Mouse (Mus musculus) liver, embryonic 14.5 days (tissue): ENCODE data around the gene Nim1k. TPM values are rescaled to one million over a fixed set of nuclear protein-coding genes. Genes with fewer than 3 reads are reported as not detected.

Experiments used
- ATAC-seq: fragments of 200-750 bp; cut with Nextera tagmentation; 2 replicates; pipeline ENCODE4 v1.8.0; 2017; ENCODE audit warnings: moderate number of reproducible peaks, mild to moderate bottlenecking, moderate library complexity; ENCODE audit not compliant: insufficient read depth
- DNase-seq, 3 experiments: peaks; one replicate each; pipeline ENCODE4 v3.0.0-alpha.2; 2012 to 2013; ENCODE audit warnings: low read depth in 3 of 3, low spot score in 3 of 3
- H3K27ac ChIP-seq: fragments of 300-500 bp; sonication (generic); 2 replicates; pipeline ENCODE4 v1.5.1; 2014; ENCODE audit warnings: moderate library complexity, mild to moderate bottlenecking, control low read depth, inconsistent platforms
- H3K27me3 ChIP-seq: fragments of 300-500 bp; sonication (generic); 2 replicates; pipeline ENCODE4 v1.6.1; 2014; ENCODE audit warnings: mild to moderate bottlenecking, low read length, moderate library complexity; ENCODE audit not compliant: control insufficient read depth, insufficient read depth
- H3K36me3 ChIP-seq: fragments of 300-500 bp; sonication (generic); replicated peaks from 2 replicates; pipeline ENCODE4 v1.6.1; 2014; ENCODE audit warnings: low read depth; ENCODE audit not compliant: control insufficient read depth, insufficient read depth
- H3K4me1 ChIP-seq, 2 experiments: fragments of 200-500 bp in 1 of 2; fragments of 300-500 bp in 1 of 2; sonication (generic) in 1 of 2; replicated peaks; 2 replicates each; pipeline ENCODE4 v1.6.1; 2012 to 2014; ENCODE audit warnings: antibody characterized with exemption in 1 of 2, inconsistent platforms in 1 of 2, low read length in 1 of 2; ENCODE audit not compliant: control insufficient read depth in 2 of 2, insufficient read depth in 2 of 2
- H3K4me2 ChIP-seq: fragments of 300-500 bp; sonication (generic); 2 replicates; pipeline ENCODE4 v1.6.1; 2014; ENCODE audit warnings: low read depth, mild to moderate bottlenecking, control low read depth, moderate library complexity
- H3K4me3 ChIP-seq, 2 experiments: fragments of 200-500 bp in 1 of 2; fragments of 300-500 bp in 1 of 2; sonication (generic) in 1 of 2; 2 replicates each; pipeline ENCODE4 v1.5.1; 2012 to 2014; ENCODE audit warnings: low read depth in 2 of 2, low read length in 2 of 2, mild to moderate bottlenecking in 2 of 2, control low read depth in 1 of 2, inconsistent platforms in 1 of 2, moderate library complexity in 1 of 2; ENCODE audit not compliant: insufficient read depth in 1 of 2
- H3K9ac ChIP-seq: fragments of 300-500 bp; sonication (generic); replicated peaks from 2 replicates; pipeline ENCODE4 v1.6.1; 2014; ENCODE audit warnings: mild to moderate bottlenecking, control low read depth, moderate library complexity
- H3K9me3 ChIP-seq: fragments of 300-500 bp; sonication (generic); 2 replicates; pipeline ENCODE4 v1.6.1; 2016; ENCODE audit warnings: low read length, mixed read lengths; ENCODE audit not compliant: control insufficient read depth
- CTCF ChIP-seq: IDR thresholded peaks from 2 replicates; pipeline ENCODE4 v1.5.1; 2016; ENCODE audit warnings: antibody characterized with exemption, low read depth, control low read depth
- EP300 ChIP-seq: IDR thresholded peaks from 2 replicates; pipeline ENCODE4 v1.6.1; 2016; ENCODE audit warnings: antibody characterized with exemption, low read depth
- WGBS: fragments of 180-500 bp; shearing (Covaris S2); extraction: QIAGEN DNeasy Blood & Tissue Kit; methylation state at CpG from one replicate; pipeline ENCODE4 v1.1.7; 2014; ENCODE audit not compliant: insufficient replicate concordance; 5-methylcytosine and 5-hydroxymethylcytosine counted together
- polyA plus RNA-seq, 2 experiments: library from polyadenylated mRNA; depleted of rRNA in 1 of 2; stranded (reverse) in 1 of 2; unstranded in 1 of 2; fragments of >200 nt; fragmentation: Nextera tagmentation in 1 of 2; extraction: Ambion mirVana in 1 of 2; gene quantifications; 2 replicates each; pipeline versions ENCODE4 v1.2.1 to v1.2.3; 2012 to 2014

The Nim1k gene
- polyA plus RNA-seq, 2 experiments, result 0.02 to 0.13 TPM

- no peaks in the 10 kb centered on the region for H3K9me3 ChIP-seq
- H3K9ac ChIP-seq, result peak within 1 kb of the TSS; percentile 98
- H3K27me3 ChIP-seq, result no peaks in the 10 kb centered on the region
- peak within 1 kb of the TSS; percentile 98 for H3K4me2 ChIP-seq
- under 1% methylated on average over 80 of the region's 86 CpGs for WGBS
- H3K4me3 ChIP-seq, result peak within 1 kb of the TSS; percentile 92 to 95
- peak; percentile 82 to 84 (median 83) for DNase-seq
- TF ChIP-seq CTCF (no peak), EP300 (no peak)
- H3K36me3 ChIP-seq, result peaks cover 20% of the 10 kb centered on the region
- ATAC-seq, result peak; percentile 96
- H3K27ac ChIP-seq, result peak within 1 kb of the TSS; percentile 61
- peaks cover 8 to 11% of the 10 kb centered on the region in 2 experiments for H3K4me1 ChIP-seq
Observed at GRCm38 (mm10) chr13:119790761-119791579, 35.3 kb upstream of the Nim1k start, which contains the start of gene Zfp131. Gene Zfp131, minus strand, starts transcription at chr13:119790889.

GRCm38 (mm10) chr13:119789851-119790717 is 34.4 kb upstream of the Nim1k start:
- H3K9ac ChIP-seq, result peak overlapping the region; percentile 98
- H3K27ac ChIP-seq, result peak overlapping the region; percentile 61
- TF ChIP-seq CTCF, result no peak
- TF ChIP-seq EP300, result no peak
- H3K4me3 ChIP-seq, result peak overlapping the region; percentile 92 to 95
- no peaks in the 10 kb centered on the region for H3K27me3 ChIP-seq
- peaks cover 27% of the 10 kb centered on the region for H3K36me3 ChIP-seq
- ATAC-seq, result peak; percentile 61
- WGBS, result under 1% methylated on average over 51 of the region's 66 CpGs
- DNase-seq, result peak; percentile 25 to 45 (median 29)
- peaks cover 8 to 11% of the 10 kb centered on the region in 2 experiments for H3K4me1 ChIP-seq
- H3K4me2 ChIP-seq, result peak overlapping the region; percentile 82
- H3K9me3 ChIP-seq, result no peaks in the 10 kb centered on the region

GRCm38 (mm10) chr13:119783581-119783980 is 27.9 kb upstream of the Nim1k start:
- Histone ChIP-seq H3K9me3 (no peaks in the 10 kb centered on the region), H3K4me2 (no peak overlapping the region), H3K36me3 (peaks cover 40% of the 10 kb centered on the region), H3K27ac (no peak overlapping the region), H3K4me1 (no peaks in the 10 kb centered on the region), H3K4me3 (no peak overlapping the region), H3K9ac (no peak overlapping the region), H3K27me3 (no peaks in the 10 kb centered on the region)
- DNase-seq (no peak), ATAC-seq (no peak)
- WGBS, result 76% methylated on average over 4 of the region's 4 CpGs
- TF ChIP-seq EP300, result no peak
- TF ChIP-seq CTCF, result no peak; the same call in 1 of the 2 replicates

GRCm38 (mm10) chr13:119768541-119768940 is 12.9 kb upstream of the Nim1k start:
- ATAC-seq (no peak), DNase-seq (no peak)
- Histone ChIP-seq H3K4me3 (no peak overlapping the region), H3K36me3 (peaks cover 49% of the 10 kb centered on the region), H3K4me1 (no peaks in the 10 kb centered on the region), H3K4me2 (no peak overlapping the region), H3K27me3 (no peaks in the 10 kb centered on the region), H3K9ac (no peak overlapping the region), H3K27ac (no peak overlapping the region), H3K9me3 (no peaks in the 10 kb centered on the region)
- 80% methylated on average over 6 of the region's 6 CpGs for WGBS
- TF ChIP-seq EP300 (no peak), CTCF (no peak)

GRCm38 (mm10) chr13:119766480-119766879 is 10.8 kb upstream of the Nim1k start:
- no peaks in the 10 kb centered on the region for H3K27me3 ChIP-seq
- DNase-seq (no peak), ATAC-seq (no peak)
- H3K36me3 ChIP-seq, result peaks cover 42% of the 10 kb centered on the region
- no peaks in the 10 kb centered on the region for H3K4me1 ChIP-seq
- H3K27ac ChIP-seq, result no peak overlapping the region
- H3K9me3 ChIP-seq, result no peaks in the 10 kb centered on the region
- 81% methylated on average over 7 of the region's 7 CpGs for WGBS
- no peak for TF ChIP-seq CTCF
- TF ChIP-seq EP300, result no peak
- no peak overlapping the region for H3K9ac ChIP-seq
- H3K4me2 ChIP-seq, result no peak overlapping the region
- no peak overlapping the region for H3K4me3 ChIP-seq
